Mouse (Mus musculus) CH12F3 (cell line): ENCODE data around the gene Slc12a9.

Source experiments
- in situ Hi-C: fragments of 300-500 bp; cut with MboI; formaldehyde crosslinking; loops from 2 replicates; pipeline ENCODE4 v1.14.3; 2020; ENCODE audit warnings: low sequenced_read_pairs

Slc12a9 gene

DNA sequence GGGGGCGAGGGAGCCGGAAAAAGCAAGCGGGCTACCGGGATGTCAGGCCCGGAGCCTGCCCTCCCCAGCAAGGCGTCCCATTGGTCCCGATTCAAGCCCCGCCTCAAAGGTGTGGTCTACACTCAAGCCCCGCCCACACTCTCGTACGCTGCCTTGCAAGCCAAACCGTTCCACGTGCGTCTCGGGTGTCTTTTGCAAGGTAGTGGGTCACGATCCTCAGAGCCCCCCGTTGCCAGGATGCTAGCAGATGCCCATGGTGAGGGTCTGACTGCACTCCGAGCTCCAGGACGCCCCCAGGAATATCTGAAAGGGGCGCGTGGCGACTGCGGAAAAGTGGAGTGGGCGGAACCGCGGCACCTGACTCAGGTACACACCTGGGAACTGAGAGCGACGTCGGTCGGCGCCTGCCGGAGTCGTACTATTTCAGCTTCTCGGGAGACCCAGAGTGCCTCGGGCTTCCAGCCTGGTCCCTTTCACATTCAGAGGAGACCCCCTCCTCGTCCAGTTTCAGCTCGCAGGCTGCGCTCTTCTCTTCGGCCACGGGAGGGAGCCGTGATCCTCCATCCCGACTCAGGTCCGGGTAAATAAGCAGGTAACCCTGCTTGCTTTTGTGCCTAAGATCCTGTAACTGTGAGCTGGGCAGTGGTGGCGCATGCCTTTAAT lies at the start of gene Slc12a9:
Gene Slc12a9, minus strand, starts transcription at position 86 of the 663 bp plus-strand sequence.
- in situ Hi-C loops: no loop called here

DNA sequence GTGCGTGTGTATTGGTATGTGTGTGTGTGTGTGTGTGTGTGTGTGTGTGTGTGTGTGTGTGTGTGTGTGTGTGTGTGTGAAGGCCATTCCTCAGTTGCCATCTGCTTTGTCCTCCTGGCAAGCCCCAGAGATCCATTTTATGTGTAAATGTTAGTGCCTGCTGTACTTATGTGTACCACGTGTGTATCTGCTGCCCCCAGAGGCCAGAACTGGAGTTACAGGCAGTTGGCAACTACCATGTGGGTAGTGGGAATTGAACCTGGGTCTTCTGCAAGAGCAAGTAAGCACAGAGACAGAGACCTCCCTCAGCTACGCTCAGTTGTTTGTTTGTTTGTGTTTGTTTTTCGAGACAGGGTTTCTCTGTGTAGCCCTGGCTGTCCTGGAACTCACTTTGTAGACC lies 47.8 kb upstream of the Slc12a9 start:
- in situ Hi-C loops: no loop called here

DNA sequence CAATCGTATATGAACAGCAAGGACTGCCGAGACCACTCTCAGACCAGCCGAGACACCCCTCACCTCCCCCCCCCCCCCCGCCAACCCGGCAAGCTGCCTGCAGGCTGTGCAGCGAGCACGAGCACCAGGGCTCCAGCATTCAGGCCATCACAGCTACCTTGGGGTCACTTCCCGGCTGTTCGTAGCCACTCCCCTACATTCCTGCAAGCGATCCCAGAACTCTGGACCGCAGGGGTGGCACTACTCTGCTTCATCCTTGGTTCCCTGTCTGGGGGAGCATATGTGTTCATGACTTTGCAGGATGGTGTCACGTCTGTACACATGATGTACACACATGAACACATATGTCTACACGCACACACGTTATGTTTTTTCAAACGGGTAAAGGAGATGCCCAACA lies 44.2 kb upstream of the Slc12a9 start:
- in situ Hi-C loops: no loop called here

DNA sequence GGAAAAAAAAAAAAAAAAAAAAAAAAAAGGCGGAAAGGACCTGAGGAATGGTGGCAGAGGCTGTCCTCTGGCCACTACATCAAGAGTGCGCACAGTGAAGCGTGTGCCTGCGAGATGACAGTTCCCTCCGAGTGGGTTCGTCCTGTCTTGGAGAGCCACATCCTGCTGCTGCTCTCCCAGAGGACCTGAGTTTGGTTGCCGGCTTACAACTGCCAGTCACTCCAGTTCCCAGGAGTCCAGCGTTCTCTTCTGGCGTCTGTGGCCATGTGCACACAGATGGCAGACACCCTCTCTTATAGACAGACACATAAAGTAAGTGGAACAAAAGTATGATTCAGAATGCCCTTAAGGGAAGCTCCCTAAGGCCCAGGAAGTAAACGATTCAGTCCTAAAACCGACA lies 43.8 kb upstream of the Slc12a9 start:
- in situ Hi-C loops: no loop called here

DNA sequence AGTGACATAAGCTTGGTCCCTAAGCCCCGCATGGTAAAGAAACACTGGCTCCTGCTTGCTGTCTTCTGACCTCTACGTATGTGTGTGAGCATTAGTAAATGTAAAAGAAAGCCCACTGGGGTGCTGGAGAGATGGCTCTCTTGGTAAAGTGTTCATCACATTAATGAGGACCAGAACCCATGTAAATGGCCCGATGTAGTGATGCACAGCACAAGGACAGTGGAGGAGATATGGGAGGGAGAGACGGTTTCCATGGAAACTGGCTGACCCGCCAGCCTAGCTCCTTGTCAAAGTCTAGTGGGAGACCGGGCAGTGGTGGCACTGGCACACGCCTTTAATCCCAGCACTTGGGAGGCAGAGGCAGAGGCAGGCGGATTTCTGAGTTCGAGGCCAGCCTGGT lies 43.3 kb upstream of the Slc12a9 start:
- in situ Hi-C loops: no loop called here

DNA sequence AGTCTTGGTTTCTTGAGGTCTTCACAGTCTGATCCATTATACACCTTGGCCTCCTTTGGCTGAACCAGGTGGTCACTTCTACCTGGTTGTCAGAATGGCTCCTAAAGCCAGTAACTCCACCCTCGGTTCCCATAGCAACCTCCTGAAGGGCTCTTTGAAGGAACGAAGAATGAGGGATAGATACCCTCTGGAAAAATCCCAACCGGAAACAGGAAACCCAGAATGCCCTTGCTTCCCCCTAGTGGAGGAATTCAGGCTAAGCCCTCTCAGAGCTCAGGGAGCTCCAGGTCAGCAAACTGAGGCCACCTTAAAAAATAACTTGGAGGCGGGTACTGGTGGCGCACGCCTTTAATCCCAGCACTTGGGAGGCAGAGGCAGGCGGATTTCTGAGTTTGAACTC lies 42.8 kb upstream of the Slc12a9 start:
- in situ Hi-C loops: no loop called here

DNA sequence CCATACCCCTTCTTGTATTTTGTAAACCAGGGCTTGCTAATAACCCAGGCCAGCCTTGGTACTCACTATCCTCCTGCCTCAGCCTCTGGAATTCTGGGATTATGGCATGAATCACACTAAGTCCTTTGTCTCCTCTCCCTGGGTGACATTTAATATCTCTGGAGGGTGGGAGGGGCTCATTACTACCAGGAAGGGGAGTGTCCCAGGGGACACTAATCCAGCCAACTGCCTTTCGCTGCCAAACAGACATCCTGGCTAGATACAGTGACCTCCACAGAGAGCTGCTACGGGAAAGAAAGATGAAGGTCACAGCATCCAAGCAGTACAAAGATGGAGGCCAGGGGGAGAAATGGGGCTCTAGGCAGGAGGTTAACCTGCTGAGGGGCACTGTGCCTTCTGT lies 42.2 kb upstream of the Slc12a9 start:
- in situ Hi-C loops: no loop called here

DNA sequence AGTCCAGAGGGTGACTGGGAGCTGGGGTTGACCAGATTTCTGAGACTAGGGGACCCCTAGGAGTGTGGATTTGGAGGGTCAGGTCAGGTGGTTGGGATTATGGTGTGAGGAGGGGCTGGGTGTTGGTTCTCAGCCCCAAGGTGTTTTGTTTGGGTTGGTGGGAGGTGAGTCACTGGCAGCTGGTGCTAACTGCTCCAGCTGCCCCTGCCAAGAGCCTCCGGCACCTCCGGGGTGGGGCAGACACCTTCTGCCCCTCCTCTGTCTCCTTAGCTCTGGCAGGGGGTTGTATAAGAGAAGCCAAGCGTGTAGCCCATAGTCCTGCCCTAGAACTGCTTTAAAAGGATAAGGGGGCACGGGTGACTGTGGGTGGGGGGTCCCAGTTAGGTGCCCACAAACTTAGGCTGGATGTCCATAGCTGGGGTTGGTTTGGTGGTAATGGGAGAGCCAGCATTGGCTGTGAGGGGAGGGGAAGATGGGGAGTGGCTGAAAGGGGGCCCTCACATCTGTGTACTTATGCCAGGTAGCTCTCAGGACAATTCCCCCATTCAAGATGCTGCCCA lies 41.2 kb upstream of the Slc12a9 start:
- in situ Hi-C loops: no loop called here

DNA sequence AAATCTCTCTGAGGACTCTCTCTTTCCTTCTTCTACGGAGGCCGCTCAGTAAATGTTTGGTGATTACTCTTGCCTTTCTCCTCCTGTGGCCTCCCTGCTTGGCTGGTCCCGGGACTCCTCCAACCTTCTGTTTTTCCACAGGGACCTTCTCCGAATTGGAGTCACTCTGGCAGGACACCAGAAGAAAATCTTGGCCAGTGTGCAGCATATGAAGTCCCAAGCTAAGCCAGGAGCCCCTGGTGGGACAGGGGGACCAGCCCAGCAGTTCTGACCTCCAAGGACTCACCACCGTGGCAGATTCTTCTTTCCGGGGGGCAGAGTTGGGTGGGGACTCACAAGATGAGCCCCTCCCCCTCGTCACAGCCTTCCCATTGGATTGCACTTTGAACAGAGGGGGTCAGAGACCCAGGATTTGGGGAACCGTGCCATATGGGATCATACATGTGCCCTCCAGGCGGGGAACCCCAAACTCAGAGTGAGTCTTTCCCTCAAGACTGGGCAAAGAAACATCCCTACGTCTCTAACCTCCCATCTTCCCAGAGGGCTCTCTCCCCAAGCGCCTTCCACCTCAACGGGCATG lies 40.1 kb upstream of the Slc12a9 start:
- in situ Hi-C loops: no loop called here

DNA sequence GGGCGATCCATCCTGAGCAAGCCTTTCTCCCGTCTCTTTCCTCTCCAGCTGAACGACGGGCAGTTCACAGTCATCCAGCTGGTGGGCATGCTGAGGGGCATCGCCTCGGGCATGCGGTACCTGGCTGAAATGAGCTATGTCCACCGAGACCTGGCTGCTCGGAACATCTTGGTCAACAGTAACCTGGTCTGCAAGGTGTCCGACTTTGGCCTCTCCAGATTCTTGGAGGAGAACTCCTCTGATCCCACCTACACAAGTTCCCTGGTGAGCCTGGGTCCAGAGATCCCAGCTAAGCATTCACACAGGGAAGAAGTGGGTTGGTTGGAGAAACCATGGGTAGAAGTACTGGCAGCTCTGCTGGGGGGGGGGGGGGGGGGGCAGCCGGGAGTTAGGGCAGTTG lies 36.3 kb upstream of the Slc12a9 start:
- in situ Hi-C loops: no loop called here

DNA sequence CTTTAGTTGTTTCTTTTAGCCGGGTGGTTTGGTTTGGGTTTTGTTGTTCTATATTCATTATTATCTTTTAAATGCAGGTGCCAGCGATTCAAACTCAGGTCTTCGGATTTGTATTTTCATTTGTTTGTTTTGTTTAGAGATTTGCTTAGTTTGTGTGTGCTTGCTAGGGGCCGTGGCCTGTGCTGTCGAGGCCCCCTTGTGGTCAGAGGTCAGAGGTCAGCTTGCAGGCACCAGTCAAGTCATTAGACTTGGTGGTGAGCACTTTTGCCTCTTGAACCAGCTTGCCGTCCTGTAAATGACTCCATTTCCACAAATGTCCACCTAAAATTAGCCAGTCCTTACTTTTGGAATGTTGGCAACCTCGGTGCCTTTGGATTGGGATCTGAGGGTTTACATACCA lies 25.0 kb upstream of the Slc12a9 start:
- in situ Hi-C loops: no loop called here

DNA sequence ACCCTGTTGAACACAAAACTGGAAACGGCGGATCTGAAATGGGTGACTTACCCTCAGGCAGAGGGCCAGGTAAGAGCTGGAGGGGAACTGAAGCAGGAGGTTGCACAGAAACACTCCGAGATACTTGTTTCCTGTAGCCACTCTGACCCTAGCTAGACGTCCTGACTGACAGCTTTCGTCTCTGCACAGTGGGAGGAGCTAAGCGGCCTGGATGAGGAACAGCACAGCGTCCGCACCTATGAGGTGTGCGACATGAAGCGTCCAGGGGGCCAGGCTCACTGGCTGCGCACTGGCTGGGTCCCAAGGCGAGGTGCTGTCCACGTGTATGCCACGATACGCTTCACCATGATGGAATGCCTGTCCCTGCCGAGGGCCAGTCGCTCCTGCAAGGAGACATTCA lies 20.7 kb upstream of the Slc12a9 start:
- in situ Hi-C loops: no loop called here

DNA sequence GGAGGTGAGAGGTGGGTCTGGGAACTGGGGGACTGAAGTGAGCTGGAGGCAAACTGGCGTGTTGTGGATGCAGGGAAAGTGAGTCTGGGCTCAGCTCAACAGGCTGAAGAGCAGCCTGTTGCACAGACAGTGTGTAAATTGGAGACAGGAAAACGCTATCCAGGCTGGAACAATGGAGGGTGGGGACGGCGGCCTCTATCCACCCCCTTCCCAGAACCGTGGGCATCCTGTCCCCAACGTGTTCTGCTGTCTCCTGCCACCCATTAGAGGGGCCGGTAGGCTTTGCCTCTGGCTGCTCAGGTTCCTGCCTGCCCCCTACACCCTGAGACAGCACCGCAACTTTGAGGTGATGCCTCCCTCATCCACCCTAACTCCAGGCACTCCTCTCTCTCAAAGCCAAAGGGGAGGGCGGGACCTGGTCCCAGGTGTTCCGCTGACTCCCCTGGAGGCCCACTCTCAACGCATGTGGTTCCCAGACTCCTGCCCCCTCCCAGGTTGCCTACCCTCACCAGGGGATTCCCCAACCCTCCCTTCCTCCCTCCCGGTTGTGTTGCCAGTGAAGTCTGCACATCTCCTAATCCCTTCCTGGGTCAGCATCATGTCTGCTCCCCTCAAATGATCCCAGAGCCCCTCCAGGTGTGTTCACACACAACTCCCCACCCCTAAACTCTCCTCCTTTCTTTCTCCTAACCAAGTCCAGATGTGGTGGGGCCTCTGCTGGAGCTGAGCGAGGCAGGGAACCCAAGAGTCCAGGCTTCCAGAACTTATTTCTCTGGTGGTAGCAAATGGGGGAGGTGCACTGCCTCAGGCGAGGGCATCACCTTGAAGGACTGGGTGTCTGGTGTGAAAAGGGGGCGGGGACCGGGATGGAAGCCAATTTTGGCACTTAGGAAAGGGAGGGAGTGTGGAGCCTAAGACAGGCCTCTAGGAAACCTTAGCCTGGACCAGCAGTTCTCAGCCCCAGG lies 18.9 kb upstream of the Slc12a9 start:
- in situ Hi-C loops: no loop called here

DNA sequence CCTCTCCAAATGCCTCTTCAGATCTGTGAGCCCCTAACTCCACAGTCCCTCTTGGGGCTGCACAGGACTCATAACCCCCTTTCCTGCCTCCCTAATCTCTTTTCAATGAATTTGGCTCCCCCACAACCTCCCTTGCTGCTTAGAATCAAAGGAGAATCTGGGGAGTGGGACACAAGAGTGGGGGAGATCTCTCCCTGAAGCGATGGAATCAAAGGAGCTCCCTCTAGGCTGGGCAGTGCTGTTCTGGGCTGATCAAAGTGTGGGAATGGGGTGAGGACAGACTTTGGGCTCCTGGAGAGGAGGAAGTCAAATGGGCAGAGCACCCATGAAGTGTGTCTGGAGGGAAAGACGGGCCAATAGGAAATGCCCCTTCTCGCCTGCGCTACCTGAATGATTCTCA lies 18.0 kb upstream of the Slc12a9 start:
- in situ Hi-C loops: no loop called here

DNA sequence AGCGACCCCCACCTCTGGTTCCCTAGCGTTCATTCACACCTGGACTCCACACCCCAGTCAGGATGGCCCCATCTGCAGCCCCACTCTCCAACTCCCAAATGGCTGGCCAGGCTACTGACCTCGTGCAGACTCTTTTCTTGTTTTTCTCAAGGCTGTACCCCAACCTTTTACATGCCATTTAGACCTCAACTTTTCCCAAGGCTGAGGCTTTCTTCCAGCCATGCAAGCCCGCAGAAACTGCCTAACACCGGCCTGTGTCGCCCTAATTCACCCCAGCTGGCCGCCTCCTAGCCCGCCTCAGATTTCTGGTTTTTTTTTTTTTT lies 17.6 kb upstream of the Slc12a9 start:
- in situ Hi-C loops: no loop called here

DNA sequence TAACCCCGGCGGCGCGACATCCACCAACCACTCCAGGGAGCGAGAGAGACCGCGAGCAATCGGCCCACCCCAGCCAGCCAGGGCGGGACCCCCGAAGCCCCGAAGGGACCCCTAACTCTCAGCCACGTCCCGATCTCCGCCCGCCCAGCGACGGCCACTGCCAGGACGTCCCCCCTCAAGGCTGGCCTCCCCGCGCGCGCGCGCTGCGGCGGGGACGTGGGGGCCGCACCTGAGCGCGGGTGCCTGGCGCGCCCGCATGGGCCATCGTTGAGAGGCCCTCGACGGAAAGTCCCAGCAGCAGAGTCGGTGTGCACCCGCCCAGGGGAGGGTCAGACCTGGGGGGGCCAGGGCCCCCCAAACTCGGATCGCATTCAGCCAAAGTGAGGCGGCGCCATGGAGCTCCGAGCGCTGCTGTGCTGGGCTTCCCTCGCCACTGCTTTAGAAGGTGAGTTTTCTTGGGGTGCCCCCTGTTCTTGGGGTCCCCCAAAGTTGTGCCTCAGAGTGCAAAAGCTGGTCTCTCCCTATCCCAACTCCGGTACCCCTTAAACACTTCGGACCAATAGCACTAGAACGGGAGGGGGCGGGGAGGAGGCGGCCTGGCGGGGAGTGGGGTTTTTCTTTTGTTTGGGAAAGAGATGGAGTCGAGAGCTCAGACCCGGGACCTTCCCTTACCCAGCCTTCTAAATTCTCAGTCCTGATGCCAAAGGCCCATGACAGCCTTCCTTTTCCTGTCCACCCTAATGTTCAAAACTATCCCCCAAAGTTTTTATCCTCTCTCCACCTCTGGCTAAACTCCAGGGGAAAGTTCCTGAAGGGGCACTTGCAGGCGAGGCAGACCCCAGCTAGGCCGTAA lies 17.0 kb upstream of the Slc12a9 start:
- in situ Hi-C loops: no loop called here

DNA sequence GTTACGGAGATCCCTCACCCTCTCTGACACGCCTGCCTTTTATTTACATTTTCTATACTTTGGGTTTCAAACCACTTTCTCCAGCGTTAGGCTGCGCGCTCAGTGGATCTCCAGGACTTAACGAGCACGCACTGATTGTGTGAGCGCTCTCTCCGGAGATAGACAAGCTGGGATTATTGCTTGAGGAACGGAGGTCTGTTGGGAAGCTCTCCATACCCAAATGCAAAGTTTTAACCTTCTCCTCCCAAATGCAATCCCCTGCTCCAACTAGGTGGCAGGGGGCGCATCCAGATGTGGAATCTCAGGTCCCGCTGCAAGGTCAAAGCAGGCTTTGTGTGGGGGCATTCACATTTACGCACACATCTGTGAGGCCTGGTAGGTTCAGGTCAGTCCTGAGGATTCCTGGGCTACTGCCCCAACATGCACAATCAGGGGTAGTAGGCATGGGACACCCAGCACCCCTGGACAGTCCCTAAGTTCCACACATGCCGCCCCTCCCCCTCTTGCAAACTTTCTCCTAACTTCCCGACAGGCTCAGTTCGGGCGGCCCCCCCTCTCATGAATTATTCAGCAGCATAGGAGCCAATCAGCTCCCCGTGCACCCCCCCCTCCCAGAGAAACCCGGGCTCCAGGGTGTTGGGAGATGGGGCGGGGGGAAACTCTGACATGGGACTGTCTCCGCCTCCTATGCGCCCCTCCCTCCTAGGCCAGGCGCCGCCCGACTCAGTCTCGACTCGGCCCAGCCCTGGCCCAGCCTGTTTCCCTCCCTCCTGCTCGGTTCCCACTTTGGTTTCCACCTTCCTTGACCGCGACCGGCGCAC lies 16.2 kb upstream of the Slc12a9 start, which contains the start of gene Ephb4:
Gene Ephb4, plus strand, starts transcription at position 726 of the 821 bp plus-strand sequence.
- in situ Hi-C loops: no loop called here

DNA sequence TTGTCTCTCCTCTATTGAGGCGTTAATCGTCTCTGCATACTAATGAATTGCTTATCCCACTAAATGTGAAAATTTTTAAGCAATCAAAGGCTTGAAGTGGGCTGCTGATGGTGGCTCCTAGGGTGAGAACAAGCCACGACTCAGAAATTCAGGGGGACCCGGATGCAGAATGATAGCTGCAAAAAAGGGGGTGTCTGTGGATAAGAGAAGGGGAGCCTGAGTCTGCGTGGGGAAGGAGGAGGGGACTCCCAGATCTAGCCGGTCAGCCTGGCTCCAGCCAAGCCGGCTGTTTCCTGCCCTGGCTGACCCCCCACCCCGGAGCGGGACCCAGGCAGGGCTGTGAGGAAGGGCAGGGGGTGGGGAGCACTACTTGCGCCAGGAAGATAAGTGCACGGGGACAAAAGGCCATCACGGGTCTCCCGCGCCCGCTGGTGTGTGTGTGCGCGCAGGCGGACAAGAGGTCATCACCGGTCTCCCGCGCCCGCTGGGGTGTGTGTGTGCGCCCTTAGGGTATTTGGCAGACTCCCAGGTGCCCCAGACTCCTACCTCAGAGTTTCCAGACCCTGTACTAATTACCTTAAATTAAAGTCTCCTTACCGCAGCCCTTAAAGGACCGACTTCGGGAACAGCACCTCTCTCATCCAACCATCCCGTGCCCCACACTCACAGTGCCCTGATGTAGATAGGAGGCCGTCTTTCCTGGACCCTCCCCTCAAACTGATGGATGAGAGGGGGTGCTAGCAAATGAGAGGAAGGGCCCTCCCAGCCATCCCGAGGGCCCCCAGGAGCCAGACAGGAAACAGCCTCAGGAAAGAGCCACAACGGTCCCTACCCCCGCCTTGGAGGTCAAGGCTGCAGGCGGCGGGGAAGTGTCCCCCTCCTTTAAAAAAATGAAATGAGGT lies 15.3 kb upstream of the Slc12a9 start:
- in situ Hi-C loops: no loop called here

DNA sequence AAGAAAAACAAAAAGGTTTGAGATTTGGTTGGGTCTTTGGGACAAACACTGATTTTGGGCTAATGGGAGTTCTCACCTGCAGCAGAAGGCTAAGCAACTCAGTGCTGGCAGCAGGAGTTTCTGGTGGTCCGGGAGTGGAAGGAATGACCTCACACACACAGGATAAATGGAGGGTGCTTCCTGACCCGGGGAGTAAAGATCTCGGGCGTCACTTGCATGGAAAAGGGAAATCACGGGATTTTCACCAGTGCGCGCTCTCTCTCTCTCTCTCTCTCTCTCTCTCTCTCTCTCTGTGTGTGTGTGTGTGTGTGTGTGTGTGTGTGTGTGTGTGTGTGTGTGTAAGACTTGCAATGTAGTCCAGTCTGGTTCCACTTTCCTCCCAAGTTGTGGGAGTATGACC lies 14.5 kb upstream of the Slc12a9 start:
- in situ Hi-C loops: no loop called here
